Mouse (Mus musculus) myocyte (in vitro differentiated cells): Measurements from ENCODE around the gene Heg1.
A peak's percentile ranks its signal among the peaks of the same experiment; 100 is the strongest.

Source experiments
- CEBPB ChIP-seq: IDR thresholded peaks from 2 replicates; pipeline ENCODE4 v1.6.1; 2011; ENCODE audit warnings: mild to moderate bottlenecking, moderate library complexity; ENCODE audit not compliant: poor library complexity, insufficient read depth, severe bottlenecking
- E2F4 ChIP-seq: IDR thresholded peaks from one replicate; pipeline ENCODE4 v1.6.1; 2011; ENCODE audit warnings: mild to moderate bottlenecking, control low read depth, moderate library complexity; ENCODE audit not compliant: insufficient read depth
- MAX ChIP-seq: IDR thresholded peaks from one replicate; pipeline ENCODE4 v1.6.1; 2011; ENCODE audit warnings: low read depth, mild to moderate bottlenecking, control low read depth
- MYOD1 ChIP-seq, 3 experiments: IDR thresholded peaks; one replicate each; pipeline ENCODE4 v1.6.1; 2011; ENCODE audit warnings: control low read depth in 2 of 3, low read depth in 2 of 3, mild to moderate bottlenecking in 2 of 3, moderate library complexity in 1 of 3; ENCODE audit not compliant: insufficient read length in 2 of 3, control insufficient read depth in 1 of 3
- MYOG ChIP-seq, 3 experiments: IDR thresholded peaks; one replicate each; pipeline ENCODE4 v1.6.1; 2011; ENCODE audit warnings: control low read depth in 2 of 3, low read depth in 2 of 3, mild to moderate bottlenecking in 2 of 3; ENCODE audit not compliant: insufficient read length in 2 of 3, control insufficient read depth in 1 of 3, insufficient read depth in 1 of 3
- POLR2A ChIP-seq: IDR thresholded peaks from one replicate; pipeline ENCODE4 v1.6.1; 2011; ENCODE audit warnings: low read depth, mild to moderate bottlenecking, control low read depth, moderate library complexity; ENCODE audit not compliant: insufficient read length
- POLR2AphosphoS2 ChIP-seq: IDR thresholded peaks from one replicate; pipeline ENCODE4 v1.6.1; 2011; ENCODE audit warnings: low read depth, control low read depth; ENCODE audit not compliant: insufficient read length
- REST ChIP-seq: IDR thresholded peaks from one replicate; pipeline ENCODE4 v1.6.1; 2011; ENCODE audit warnings: mild to moderate bottlenecking, control low read depth, moderate library complexity; ENCODE audit not compliant: insufficient read depth, insufficient read length
- SRF ChIP-seq: IDR thresholded peaks from one replicate; pipeline ENCODE4 v1.6.1; 2011; ENCODE audit warnings: low read depth; ENCODE audit not compliant: control insufficient read depth, insufficient read length
- TCF12 ChIP-seq: IDR thresholded peaks from one replicate; pipeline ENCODE4 v1.6.1; 2011; ENCODE audit warnings: mild to moderate bottlenecking, control low read depth; ENCODE audit not compliant: poor library complexity, insufficient read depth, severe bottlenecking
- TCF3 ChIP-seq: IDR thresholded peaks from one replicate; pipeline ENCODE4 v1.6.1; 2011; ENCODE audit warnings: low read depth, control low read depth; ENCODE audit not compliant: insufficient read length
- USF1 ChIP-seq: IDR thresholded peaks from one replicate; pipeline ENCODE4 v1.6.1; 2011; ENCODE audit warnings: low read depth, mild to moderate bottlenecking, control low read depth, moderate library complexity

- no peak for TF ChIP-seq MAX
- no peak for TF ChIP-seq TCF3
- TF ChIP-seq POLR2A, result no peak
- no peak for TF ChIP-seq CEBPB
- TF ChIP-seq E2F4, result no peak
- no peak for TF ChIP-seq TCF12
- TF ChIP-seq MYOD1 (IDR thresholded peaks at IDR 0.05; ENCODE audit: control insufficient read depth in 1 of 3, insufficient read length in 2 of 3, low read depth in 2 of 3), result peak in 1 of 3 experiments; percentile 18
- no peak for TF ChIP-seq USF1
- no peak for TF ChIP-seq MYOG (IDR thresholded peaks at IDR 0.05; ENCODE audit: control insufficient read depth in 1 of 3, insufficient read depth in 1 of 3, insufficient read length in 2 of 3, low read depth in 2 of 3)
- no peak for TF ChIP-seq POLR2AphosphoS2
- TF ChIP-seq SRF, result no peak
- no peak for TF ChIP-seq REST
Observed at GRCm38 (mm10) chr16:33697576-33698276, 13.6 kb downstream of the Heg1 start.
